Mouse (Mus musculus): ENCODE results near the gene H2afy2. TPM values are rescaled to one million over a fixed set of nuclear protein-coding genes. Genes with fewer than 3 reads are reported as not detected.

The H2afy2 gene
- total and polyA plus RNA-seq, 3 experiments, result 0.20 TPM; not detected in 2

DNA sequence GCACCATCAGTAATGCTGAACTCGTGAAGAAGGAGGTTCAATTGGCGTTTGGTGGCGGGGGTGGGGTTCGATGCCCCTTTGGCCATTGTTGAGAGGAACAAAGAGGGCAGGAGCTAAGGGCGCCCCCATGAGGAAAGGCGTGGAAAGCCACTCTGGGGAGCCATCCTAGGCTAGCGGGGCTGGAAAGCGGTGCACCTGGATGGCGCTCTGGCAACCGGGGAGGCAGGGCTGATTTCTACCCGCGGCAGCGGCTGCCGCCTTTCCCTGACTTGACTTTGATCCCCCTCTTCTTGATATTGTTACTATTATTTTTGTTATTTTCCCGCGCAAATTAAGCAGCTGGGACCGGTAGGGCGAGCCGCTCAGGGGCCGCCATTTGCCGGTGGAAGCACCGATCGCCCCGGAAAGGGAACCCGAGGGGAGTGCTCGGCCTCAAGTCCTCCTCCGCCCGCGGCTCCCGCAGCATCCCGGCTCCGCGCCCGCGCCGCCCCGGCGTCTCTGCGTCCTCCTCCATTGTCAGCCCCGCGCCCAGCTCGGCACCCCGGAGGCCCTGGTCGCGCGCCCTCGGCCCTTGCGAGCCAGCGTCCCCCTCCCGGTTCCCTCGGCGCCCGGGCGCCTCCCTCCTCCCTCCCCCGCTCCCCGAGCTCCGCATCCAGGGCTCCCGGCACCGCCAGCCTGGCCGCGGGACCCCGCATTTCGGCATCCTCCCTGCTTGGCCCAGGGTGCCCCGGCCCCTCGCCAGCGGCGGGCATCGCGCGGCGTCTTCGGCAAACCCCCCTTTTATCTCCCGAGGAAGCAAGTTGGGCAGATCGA lies 942 bp downstream of the H2afy2 start:
- dilution Hi-C loops (cut with MboI; ENCODE audit: extremely low pct_ligation_motif_present, extremely low pct_unique_long_range_greater_than_20kb, low sequenced_read_pairs), result no loop called here
- no peak for TF ChIP-seq ELF1 (IDR thresholded peaks at IDR 0.05; ENCODE audit: low read depth, low read length)
- TF ChIP-seq POLR2AphosphoS2 (IDR thresholded peaks at IDR 0.05; ENCODE audit: low read depth, low read length), result no peak
- TF ChIP-seq CHD2 (IDR thresholded peaks at IDR 0.05; ENCODE audit: low read length), result no peak
- no peak for TF ChIP-seq CTCF (conservative IDR thresholded peaks at IDR 0.05 in 1 of 2, IDR thresholded peaks at IDR 0.05 in 1 of 2; ENCODE audit: low read depth in 2 of 2, low read length in 2 of 2)
- no peak for TF ChIP-seq TBP (conservative IDR thresholded peaks at IDR 0.05; ENCODE audit: low read depth, low read length)
- TF ChIP-seq USF1 (IDR thresholded peaks at IDR 0.05; ENCODE audit: low read depth, low read length), result no peak
- TF ChIP-seq MXI1 (IDR thresholded peaks at IDR 0.05; ENCODE audit: low read depth, low read length), result no peak
- no peak for TF ChIP-seq ZMIZ1 (IDR thresholded peaks at IDR 0.05; ENCODE audit: low read depth, low read length)
- no peak for TF ChIP-seq CHD1 (IDR thresholded peaks at IDR 0.05; ENCODE audit: low read depth, low read length)
- no peak for TF ChIP-seq UBTF (IDR thresholded peaks at IDR 0.05; ENCODE audit: low read depth, low read length)
- TF ChIP-seq NELFE (IDR thresholded peaks at IDR 0.05; ENCODE audit: low read depth, low read length), result no peak
- TF ChIP-seq ZC3H11A (IDR thresholded peaks at IDR 0.05; ENCODE audit: low read depth, low read length), result no peak
- TF ChIP-seq IRF4 (IDR thresholded peaks at IDR 0.05; ENCODE audit: low read depth, low read length), result no peak
- TF ChIP-seq ZNF384 (IDR thresholded peaks at IDR 0.05; ENCODE audit: low read depth, low read length), result no peak
- no peak for TF ChIP-seq ZKSCAN1 (IDR thresholded peaks at IDR 0.05; ENCODE audit: borderline replicate concordance, low read depth, low read length)
- no peak for TF ChIP-seq KAT2A (IDR thresholded peaks at IDR 0.05; ENCODE audit: insufficient replicate concordance, low read length)
- no peak for TF ChIP-seq MAX (IDR thresholded peaks at IDR 0.05; ENCODE audit: low read length)
- TF ChIP-seq RAD21 (IDR thresholded peaks at IDR 0.05; ENCODE audit: low read depth, low read length), result no peak
- no peak for TF ChIP-seq MYC (IDR thresholded peaks at IDR 0.05; ENCODE audit: low read depth, low read length)
- DNase-seq (ENCODE audit: extremely low read depth), result no peak
- no peak overlapping the region for H3K9ac ChIP-seq (ENCODE audit: insufficient read depth, low read depth)
- no peaks in the 10 kb centered on the region for H3K4me1 ChIP-seq (ENCODE audit: control insufficient read depth in 1 of 2, insufficient read depth in 2 of 2)
- no peaks in the 10 kb centered on the region for H3K79me2 ChIP-seq (replicated peaks; ENCODE audit: control insufficient read depth, extremely low read depth, insufficient read depth, poor library complexity, severe bottlenecking)
- H3K36me3 ChIP-seq (replicated peaks in 1 of 2; ENCODE audit: control insufficient read depth in 1 of 2, insufficient read depth in 1 of 2, low read length in 1 of 2), result no peaks in the 10 kb centered on the region
- H3K27me3 ChIP-seq (replicated peaks), result no peaks in the 10 kb centered on the region
- H3K27ac ChIP-seq (ENCODE audit: insufficient read depth, low read depth), result no peak overlapping the region
- in situ Hi-C loops (cut with MboI; ENCODE audit: low pct_ligation_motif_present, low pct_unique_long_range_greater_than_20kb, low sequenced_read_pairs), result no loop called here
- no peak overlapping the region for H3K4me2 ChIP-seq (ENCODE audit: insufficient read depth, low read depth, poor library complexity, severe bottlenecking)
- peaks cover 11% of the 10 kb centered on the region for H3K9me3 ChIP-seq (replicated peaks; ENCODE audit: low read length)
- H3K4me3 ChIP-seq (replicated peaks in 1 of 3; ENCODE audit: low read depth in 2 of 3, low read length in 2 of 3, poor library complexity in 1 of 3), result no peak overlapping the region

DNA sequence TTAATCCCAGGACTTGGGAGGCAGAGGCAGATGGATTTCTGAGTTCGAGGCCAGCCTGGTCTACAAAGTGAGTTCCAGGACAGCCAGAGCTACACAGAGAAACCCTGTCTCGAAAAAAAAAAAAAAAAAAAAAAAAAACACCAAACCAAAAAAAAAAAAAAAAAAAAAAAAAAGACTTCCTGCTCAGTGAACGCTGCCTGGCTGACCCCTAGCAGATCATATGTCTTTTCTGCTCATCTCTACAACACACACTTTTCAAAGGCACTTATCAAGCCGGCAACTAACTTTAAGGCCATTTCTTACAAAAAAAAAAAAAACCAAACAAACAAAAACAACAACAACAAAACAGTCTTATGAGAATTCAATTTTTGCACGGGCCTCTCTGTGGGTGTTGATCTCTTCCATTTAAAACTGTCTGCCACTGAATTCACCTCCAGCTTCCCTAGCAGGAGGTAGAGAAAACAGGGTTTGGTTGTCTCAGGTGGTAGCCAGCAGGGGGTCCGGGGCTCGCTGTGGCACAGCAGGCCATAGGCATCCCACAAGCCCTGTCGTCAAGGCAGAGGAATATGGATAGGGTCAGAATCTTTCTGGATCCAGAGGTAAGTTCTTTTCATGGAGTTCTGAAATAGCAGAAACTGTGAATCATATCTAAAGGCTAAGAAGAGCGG lies 2.4 kb downstream of the H2afy2 start:
- in situ Hi-C loops (cut with MboI; ENCODE audit: low pct_ligation_motif_present, low pct_unique_long_range_greater_than_20kb, low sequenced_read_pairs), result no loop called here
- DNase-seq (ENCODE audit: extremely low read depth), result no peak
- TF ChIP-seq RCOR1 (conservative IDR thresholded peaks at IDR 0.05; ENCODE audit: low read depth, low read length), result no peak
- peak; percentile 82 for TF ChIP-seq ZNF384 (IDR thresholded peaks at IDR 0.05; ENCODE audit: low read depth, low read length)
- Histone ChIP-seq H3K79me2 (replicated peaks; ENCODE audit: control insufficient read depth, extremely low read depth, insufficient read depth, poor library complexity, severe bottlenecking) (no peaks in the 10 kb centered on the region), H3K9ac (ENCODE audit: insufficient read depth, low read depth) (no peak overlapping the region), H3K27me3 (replicated peaks) (no peaks in the 10 kb centered on the region), H3K4me1 (ENCODE audit: control insufficient read depth in 1 of 2, insufficient read depth in 2 of 2) (no peaks in the 10 kb centered on the region), H3K4me3 (replicated peaks in 1 of 3; ENCODE audit: low read depth in 2 of 3, low read length in 2 of 3, poor library complexity in 1 of 3) (no peak overlapping the region), H3K27ac (ENCODE audit: insufficient read depth, low read depth) (no peak overlapping the region), H3K9me3 (replicated peaks; ENCODE audit: low read length) (peaks cover 11% of the 10 kb centered on the region), H3K36me3 (replicated peaks in 1 of 2; ENCODE audit: control insufficient read depth in 1 of 2, insufficient read depth in 1 of 2, low read length in 1 of 2) (no peaks in the 10 kb centered on the region), H3K4me2 (ENCODE audit: insufficient read depth, low read depth, poor library complexity, severe bottlenecking) (no peak overlapping the region)
- dilution Hi-C loops (cut with MboI; ENCODE audit: extremely low pct_ligation_motif_present, extremely low pct_unique_long_range_greater_than_20kb, low sequenced_read_pairs), result no loop called here

Data from CH12.LX (cell line).